Mouse (Mus musculus) stomach, embryonic 16.5 days (tissue): ENCODE data around the gene Slc22a19. TPM values are rescaled to one million over a fixed set of nuclear protein-coding genes. Genes with fewer than 3 reads are reported as not detected.
"Not testable (repeated sequence)": the region's sequence is repeated elsewhere in the genome, so short reads cannot be mapped to it uniquely, and the experiment has no call there.

ENCODE experiments used
- ATAC-seq: fragments of 200-750 bp; cut with Nextera tagmentation; 2 replicates; pipeline ENCODE4 v1.8.0; 2017; ENCODE audit warnings: moderate number of reproducible peaks, moderate TSS enrichment; ENCODE audit not compliant: insufficient read depth, low FRiP score
- H3K27ac ChIP-seq: fragments of 300-500 bp; sonication (generic); 2 replicates; pipeline ENCODE4 v1.5.1; 2014; ENCODE audit warnings: low read length
- H3K27me3 ChIP-seq: fragments of 300-500 bp; sonication (generic); 2 replicates; pipeline ENCODE4 v1.6.1; 2014; ENCODE audit warnings: low read length, control low read depth, mixed read lengths; ENCODE audit not compliant: control insufficient read depth, insufficient read depth
- H3K36me3 ChIP-seq: fragments of 300-500 bp; sonication (generic); 2 replicates; pipeline ENCODE4 v1.6.1; 2014; ENCODE audit warnings: low read length; ENCODE audit not compliant: control insufficient read depth, insufficient read depth
- H3K4me1 ChIP-seq: fragments of 300-500 bp; sonication (generic); 2 replicates; pipeline ENCODE4 v1.6.1; 2014; ENCODE audit warnings: low read length, control low read depth, mixed read lengths; ENCODE audit not compliant: control insufficient read depth, insufficient read depth
- H3K4me2 ChIP-seq: fragments of 300-500 bp; sonication (generic); 2 replicates; pipeline ENCODE4 v1.6.1; 2014; ENCODE audit warnings: low read depth, low read length, mixed read lengths
- H3K4me3 ChIP-seq: fragments of 300-500 bp; sonication (generic); replicated peaks from 2 replicates; pipeline ENCODE4 v1.5.1; 2014; ENCODE audit warnings: mild to moderate bottlenecking, low read length
- H3K9ac ChIP-seq: fragments of 300-500 bp; sonication (generic); 2 replicates; pipeline ENCODE4 v1.6.1; 2014; ENCODE audit warnings: low read length
- H3K9me3 ChIP-seq: fragments of 300-500 bp; sonication (generic); replicated peaks from 2 replicates; pipeline ENCODE4 v1.6.1; 2016; ENCODE audit warnings: low read length, control low read depth; ENCODE audit not compliant: control insufficient read depth
- WGBS: fragments of 180-500 bp; shearing (Covaris S2); extraction: QIAGEN DNeasy Blood & Tissue Kit; methylation state at CpG from one replicate; pipeline ENCODE4 v1.1.7; 2014; 5-methylcytosine and 5-hydroxymethylcytosine counted together
- polyA plus RNA-seq: library from polyadenylated mRNA; unstranded; fragments of >200 nt; fragmentation: Nextera tagmentation; extraction: Ambion mirVana; gene quantifications from 2 replicates; pipeline ENCODE4 v1.2.1, GENCODE M21; 2015

Gene Slc22a19
- polyA plus RNA-seq, result not detected in 2 replicates

DNA sequence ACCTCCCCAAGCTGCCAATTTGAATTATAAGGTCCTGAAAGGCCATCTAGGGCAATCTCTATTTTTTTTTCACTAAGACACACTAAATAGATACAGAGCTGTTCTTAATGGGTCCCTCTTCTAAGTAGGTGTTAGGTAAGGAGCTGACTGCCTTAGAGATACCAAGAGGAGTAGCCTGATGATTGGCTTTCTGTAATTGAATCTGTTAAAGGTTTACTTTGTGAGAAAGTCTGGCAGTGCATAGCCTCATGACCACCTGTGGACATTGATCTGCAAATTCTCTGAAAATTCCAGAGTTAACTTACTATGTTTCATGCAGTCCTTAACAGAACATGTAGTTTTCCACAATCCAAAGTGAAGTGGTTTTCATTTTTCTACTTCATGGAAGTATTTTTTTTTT lies at the start of gene Slc22a19:
Slc22a19 (minus strand) TSS at position 163 of the 400 bp plus-strand sequence.
- no peak within 1 kb of the TSS for H3K9ac ChIP-seq
- H3K4me1 ChIP-seq, result no peaks in the 10 kb centered on the region
- no peak for ATAC-seq
- no peak within 1 kb of the TSS for H3K4me2 ChIP-seq
- no peaks in the 10 kb centered on the region for H3K9me3 ChIP-seq
- H3K27ac ChIP-seq, result no peak within 1 kb of the TSS
- no peaks in the 10 kb centered on the region for H3K36me3 ChIP-seq
- H3K27me3 ChIP-seq, result no peaks in the 10 kb centered on the region
- no peak within 1 kb of the TSS for H3K4me3 ChIP-seq

DNA sequence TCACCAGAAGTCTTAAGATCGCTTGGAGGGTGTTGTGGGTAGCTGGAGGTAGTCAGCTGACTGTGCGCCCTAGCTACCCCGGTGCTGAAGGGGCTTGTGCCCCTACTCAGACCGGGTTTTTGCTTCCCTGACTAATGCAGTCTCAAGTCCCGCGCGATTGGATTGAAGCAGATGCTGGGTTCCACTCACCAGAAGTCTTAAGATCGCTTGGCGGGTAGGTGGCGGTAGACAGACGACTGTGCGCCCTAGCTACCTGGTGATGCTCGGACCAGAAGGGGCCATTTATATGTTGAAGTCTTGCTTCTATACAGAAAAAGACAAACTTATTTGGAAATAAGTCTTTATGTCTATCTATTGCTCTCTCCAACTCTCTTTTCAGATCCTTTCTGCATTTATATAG lies 42.3 kb upstream of the Slc22a19 start:
- H3K4me3 ChIP-seq, ATAC-seq, H3K27ac ChIP-seq, H3K4me2 ChIP-seq, H3K27me3 ChIP-seq, H3K36me3 ChIP-seq, H3K9me3 ChIP-seq, H3K4me1 ChIP-seq, H3K9ac ChIP-seq: not testable (repeated sequence)
- WGBS, result 64% methylated on average over 13 of the region's 13 CpGs

- no peak for ATAC-seq
- no peaks in the 10 kb centered on the region for H3K4me1 ChIP-seq
- no peaks in the 10 kb centered on the region for H3K27me3 ChIP-seq
- no peaks in the 10 kb centered on the region for H3K36me3 ChIP-seq
- no peak overlapping the region for H3K27ac ChIP-seq
- no peaks in the 10 kb centered on the region for H3K9me3 ChIP-seq
- H3K4me2 ChIP-seq, result no peak overlapping the region
- WGBS, result 42% methylated on average over 1 of the region's 1 CpGs
- no peak overlapping the region for H3K9ac ChIP-seq
- H3K4me3 ChIP-seq, result no peak overlapping the region
These were observed 18.4 kb upstream of the Slc22a19 start for GRCm38 (mm10) chr19:7729543-7729942.

GRCm38 (mm10) chr19:7693104-7693503 lies 18.0 kb downstream of the Slc22a19 start:
- H3K27ac ChIP-seq, H3K27me3 ChIP-seq, H3K4me3 ChIP-seq, H3K36me3 ChIP-seq, H3K4me2 ChIP-seq, H3K4me1 ChIP-seq, H3K9ac ChIP-seq, ATAC-seq, H3K9me3 ChIP-seq: not testable (repeated sequence)
- 48% methylated on average over 3 of the region's 3 CpGs for WGBS

- H3K27me3 ChIP-seq, result no peaks in the 10 kb centered on the region
- H3K4me2 ChIP-seq, result no peak overlapping the region
- H3K9ac ChIP-seq, result no peak overlapping the region
- no peaks in the 10 kb centered on the region for H3K36me3 ChIP-seq
- ATAC-seq, result no peak
- no peak overlapping the region for H3K27ac ChIP-seq
- WGBS, result 73% methylated on average over 2 of the region's 2 CpGs
- no peak overlapping the region for H3K4me3 ChIP-seq
- H3K4me1 ChIP-seq, result no peaks in the 10 kb centered on the region
- H3K9me3 ChIP-seq, result no peaks in the 10 kb centered on the region
These were observed 19.9 kb downstream of the Slc22a19 start for GRCm38 (mm10) chr19:7691259-7691658.

- H3K27ac ChIP-seq, result no peak overlapping the region
- H3K4me2 ChIP-seq, result no peak overlapping the region
- H3K27me3 ChIP-seq, result no peaks in the 10 kb centered on the region
- H3K9me3 ChIP-seq, result no peaks in the 10 kb centered on the region
- WGBS, result 81% methylated on average over 1 of the region's 1 CpGs
- no peak for ATAC-seq
- no peaks in the 10 kb centered on the region for H3K4me1 ChIP-seq
- no peaks in the 10 kb centered on the region for H3K36me3 ChIP-seq
- no peak overlapping the region for H3K9ac ChIP-seq
- no peak overlapping the region for H3K4me3 ChIP-seq
These were observed 23.1 kb downstream of the Slc22a19 start for GRCm38 (mm10) chr19:7687988-7688387.

DNA sequence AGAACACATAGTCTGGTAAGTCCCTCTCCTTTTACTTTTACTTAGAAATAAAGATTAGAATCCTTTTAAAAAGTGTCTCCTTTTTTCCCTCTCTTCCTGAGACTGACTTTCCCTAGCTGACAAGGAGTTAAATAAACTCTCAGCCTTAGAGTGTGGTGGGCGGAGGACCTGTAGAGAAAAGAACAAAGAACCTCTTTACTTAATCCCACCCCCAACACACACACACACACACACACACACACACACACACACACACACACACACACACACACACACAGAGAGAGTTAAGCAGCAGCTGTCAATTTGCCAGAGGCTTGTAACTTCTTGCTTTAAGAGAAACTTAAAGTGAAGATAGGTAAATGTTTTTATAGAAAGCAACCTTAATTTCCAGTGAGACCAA lies 39.1 kb downstream of the Slc22a19 start:
- H3K9ac ChIP-seq, result no peak overlapping the region
- no peak overlapping the region for H3K4me2 ChIP-seq
- H3K36me3 ChIP-seq, result no peaks in the 10 kb centered on the region
- no peak for ATAC-seq
- H3K9me3 ChIP-seq, result no peaks in the 10 kb centered on the region
- no peak overlapping the region for H3K27ac ChIP-seq
- H3K4me1 ChIP-seq, result no peaks in the 10 kb centered on the region
- H3K27me3 ChIP-seq, result no peaks in the 10 kb centered on the region
- no peak overlapping the region for H3K4me3 ChIP-seq
- WGBS, result 19% methylated on average over 1 of the region's 1 CpGs

DNA sequence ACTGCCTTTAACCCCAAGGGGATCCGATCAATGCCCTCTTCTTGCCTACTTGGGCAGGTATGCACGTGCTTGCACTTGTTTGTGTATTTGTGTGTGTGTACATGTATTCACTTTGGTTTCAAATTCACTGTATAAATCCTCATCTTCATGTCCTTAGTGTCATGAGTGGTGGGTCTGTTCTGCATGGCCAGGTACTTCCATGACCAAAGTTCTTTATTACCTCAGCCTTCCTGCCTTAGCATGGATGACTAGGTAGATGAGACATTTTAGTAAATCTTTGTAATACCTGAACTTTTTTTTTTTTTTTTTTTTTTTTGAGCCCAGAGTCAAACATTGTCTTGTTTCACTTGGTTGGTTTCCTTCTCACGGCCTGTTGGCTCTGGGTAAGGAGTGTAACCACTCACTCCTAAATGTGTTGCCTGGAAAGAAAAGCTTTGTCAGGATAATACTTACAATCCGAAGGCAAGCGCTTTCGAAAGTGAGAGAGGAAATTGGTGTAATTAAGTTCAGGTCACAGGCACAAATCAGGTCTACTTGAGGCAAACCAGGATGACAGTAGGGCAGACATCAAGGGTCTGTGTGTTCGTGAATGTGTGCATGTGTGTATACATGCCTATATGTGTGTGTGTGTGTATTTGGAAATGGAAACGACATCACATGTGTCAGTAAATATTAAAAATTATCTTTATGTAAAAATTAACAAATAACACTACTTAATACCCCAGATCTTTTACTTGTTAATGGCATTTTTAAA lies 62.0 kb downstream of the Slc22a19 start:
- 78% methylated on average over 8 of the region's 8 CpGs for WGBS
- Histone ChIP-seq H3K27ac (no peak overlapping the region), H3K27me3 (no peaks in the 10 kb centered on the region), H3K9me3 (no peaks in the 10 kb centered on the region), H3K4me1 (no peaks in the 10 kb centered on the region), H3K36me3 (no peaks in the 10 kb centered on the region), H3K4me3 (no peak overlapping the region), H3K4me2 (no peak overlapping the region), H3K9ac (no peak overlapping the region)
- ATAC-seq, result no peak

DNA sequence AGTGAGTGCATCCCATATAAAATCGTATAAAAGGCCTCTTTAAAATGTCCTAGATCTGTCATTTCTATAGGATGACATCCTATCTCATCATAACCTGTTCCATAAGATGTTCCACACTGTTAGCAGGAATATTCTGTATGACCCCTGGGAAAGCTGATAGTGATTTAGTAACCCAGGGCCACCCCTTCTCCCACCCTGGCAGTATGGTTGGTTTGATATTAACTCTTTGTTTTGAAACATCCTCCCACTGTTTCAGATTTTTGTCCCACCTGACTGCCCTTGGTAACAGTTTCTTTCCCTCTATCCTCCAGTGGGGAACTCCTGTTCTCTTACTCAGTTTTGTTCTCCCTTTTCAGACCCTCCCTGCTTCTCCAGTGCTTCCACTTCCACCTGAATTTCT lies 77.3 kb downstream of the Slc22a19 start:
- Histone ChIP-seq H3K27ac (no peak overlapping the region), H3K4me1 (no peaks in the 10 kb centered on the region), H3K36me3 (no peaks in the 10 kb centered on the region), H3K9ac (no peak overlapping the region), H3K9me3 (no peaks in the 10 kb centered on the region), H3K4me2 (no peak overlapping the region), H3K27me3 (no peaks in the 10 kb centered on the region), H3K4me3 (no peak overlapping the region)
- 83% methylated on average over 1 of the region's 1 CpGs for WGBS
- no peak for ATAC-seq
